Mouse (Mus musculus): ENCODE measurements around the gene Pdpn. TPM values are rescaled to one million over a fixed set of nuclear protein-coding genes. Genes with fewer than 3 reads are reported as not detected.

Gene Pdpn
- polyA plus RNA-seq, 1 experiment = 184 TPM

DNA sequence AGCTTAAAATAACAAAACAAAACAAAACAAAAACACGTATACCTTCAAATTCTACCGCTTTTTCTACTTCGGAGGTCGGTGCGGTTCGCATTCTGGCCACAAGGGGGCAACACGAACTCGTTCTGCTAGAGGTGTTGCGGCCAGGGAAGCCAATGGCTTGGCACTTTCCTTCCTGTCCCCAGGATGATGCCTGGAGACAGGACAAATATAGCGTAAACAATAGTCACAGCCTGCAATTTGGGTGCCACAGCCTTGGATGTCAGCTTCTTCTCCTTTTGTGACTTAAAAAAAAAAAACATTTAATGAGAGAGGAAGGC is 26.2 kb upstream of the Pdpn start:
- TF ChIP-seq CTCF (IDR thresholded peaks at IDR 0.05; ENCODE audit: borderline replicate concordance, insufficient read depth, low read length) (peak; percentile 87), POLR2A (IDR thresholded peaks at IDR 0.05; ENCODE audit: low read depth, low read length) (no peak)
- peaks cover 3% of the 10 kb centered on the region; the same call in 1 of the 2 replicates for H3K4me1 ChIP-seq (ENCODE audit: control insufficient read depth, insufficient read depth, low read length)
- H3K27ac ChIP-seq (ENCODE audit: insufficient read depth, low read length) = no peak overlapping the region
- peak overlapping the region; percentile 28; the same call in 1 of the 2 replicates for H3K4me3 ChIP-seq (ENCODE audit: insufficient read depth, low read length)

- Histone ChIP-seq H3K4me3 (ENCODE audit: insufficient read depth, low read length) (peak overlapping the region; percentile 28; the same call in 1 of the 2 replicates), H3K27ac (ENCODE audit: insufficient read depth, low read length) (no peak overlapping the region), H3K4me1 (ENCODE audit: control insufficient read depth, insufficient read depth, low read length) (peaks cover 2% of the 10 kb centered on the region; the same call in 1 of the 2 replicates)
- TF ChIP-seq POLR2A (IDR thresholded peaks at IDR 0.05; ENCODE audit: low read depth, low read length) = no peak
Measured at GRCm38 (mm10) chr4:143324925-143325624, 25.7 kb upstream of the Pdpn start.

GRCm38 (mm10) chr4:143324176-143324924 is 25.0 kb upstream of the Pdpn start:
- TF ChIP-seq POLR2A (IDR thresholded peaks at IDR 0.05; ENCODE audit: low read depth, low read length) (no peak), CTCF (IDR thresholded peaks at IDR 0.05; ENCODE audit: borderline replicate concordance, insufficient read depth, low read length) (no peak)
- H3K4me3 ChIP-seq (ENCODE audit: insufficient read depth, low read length) = no peak overlapping the region
- H3K4me1 ChIP-seq (ENCODE audit: control insufficient read depth, insufficient read depth, low read length) = no peaks in the 10 kb centered on the region; the same call in 1 of the 2 replicates
- H3K27ac ChIP-seq (ENCODE audit: insufficient read depth, low read length) = no peak overlapping the region

DNA sequence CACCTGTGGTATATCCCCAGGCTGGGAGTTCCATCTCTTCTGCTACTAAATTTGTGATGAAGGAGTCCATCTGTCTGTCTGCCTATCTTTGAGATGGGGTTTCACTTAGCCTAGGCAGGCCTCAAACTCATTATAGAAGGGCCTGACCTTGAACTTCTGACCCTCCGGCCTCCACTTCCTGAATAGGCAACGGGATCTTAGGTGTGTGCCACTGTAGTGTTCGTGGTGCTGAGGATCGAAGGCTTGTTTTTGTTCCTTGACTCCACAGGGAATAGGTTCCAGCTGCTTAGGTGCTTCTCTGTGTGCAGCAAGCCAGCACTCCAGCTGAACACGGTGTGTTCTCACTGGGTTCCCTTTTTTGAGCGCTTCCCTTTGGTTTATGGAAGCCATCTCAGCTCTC is 13.9 kb upstream of the Pdpn start:
- Histone ChIP-seq H3K4me3 (ENCODE audit: insufficient read depth, low read length) (no peak overlapping the region), H3K27ac (ENCODE audit: insufficient read depth, low read length) (no peak overlapping the region), H3K4me1 (ENCODE audit: control insufficient read depth, insufficient read depth, low read length) (no peaks in the 10 kb centered on the region)
- TF ChIP-seq POLR2A (IDR thresholded peaks at IDR 0.05; ENCODE audit: low read depth, low read length) = no peak
- TF ChIP-seq CTCF (IDR thresholded peaks at IDR 0.05; ENCODE audit: borderline replicate concordance, insufficient read depth, low read length) = no peak

- Histone ChIP-seq H3K27ac (ENCODE audit: insufficient read depth, low read length) (no peak overlapping the region), H3K4me1 (ENCODE audit: control insufficient read depth, insufficient read depth, low read length) (no peaks in the 10 kb centered on the region), H3K4me3 (ENCODE audit: insufficient read depth, low read length) (no peak overlapping the region)
- peak; percentile 39; the same call in 1 of the 2 replicates for TF ChIP-seq CTCF (IDR thresholded peaks at IDR 0.05; ENCODE audit: borderline replicate concordance, insufficient read depth, low read length)
- TF ChIP-seq POLR2A (IDR thresholded peaks at IDR 0.05; ENCODE audit: low read depth, low read length) = no peak
Measured at GRCm38 (mm10) chr4:143311341-143311740, 12.0 kb upstream of the Pdpn start.

- Histone ChIP-seq H3K27ac (ENCODE audit: insufficient read depth, low read length) (no peak overlapping the region), H3K4me1 (ENCODE audit: control insufficient read depth, insufficient read depth, low read length) (peaks cover 2% of the 10 kb centered on the region; the same call in 1 of the 2 replicates), H3K4me3 (ENCODE audit: insufficient read depth, low read length) (no peak overlapping the region)
- TF ChIP-seq POLR2A (IDR thresholded peaks at IDR 0.05; ENCODE audit: low read depth, low read length) = no peak
- TF ChIP-seq CTCF (IDR thresholded peaks at IDR 0.05; ENCODE audit: borderline replicate concordance, insufficient read depth, low read length) = no peak
Measured at GRCm38 (mm10) chr4:143305987-143306772, 6.8 kb upstream of the Pdpn start.

DNA sequence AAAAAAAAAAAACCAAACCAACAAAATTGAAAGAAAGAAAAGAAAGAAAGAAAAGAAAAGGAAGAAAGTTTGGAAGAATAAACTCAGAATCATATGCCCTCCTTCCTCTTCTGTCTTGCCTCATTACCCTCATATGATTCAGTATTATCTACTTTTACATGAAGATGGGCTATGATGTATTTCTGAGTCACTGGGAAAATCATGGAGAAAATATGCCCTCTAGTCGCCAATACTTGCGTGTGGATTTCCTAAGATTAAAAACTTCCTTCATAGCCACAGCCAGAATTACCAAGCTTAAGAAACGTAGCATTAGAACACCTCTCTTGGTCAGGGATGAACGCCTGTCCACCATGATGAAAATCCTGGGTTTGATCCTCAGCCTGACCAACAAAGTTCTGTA is 5.7 kb upstream of the Pdpn start:
- Histone ChIP-seq H3K4me3 (ENCODE audit: insufficient read depth, low read length) (no peak overlapping the region), H3K4me1 (ENCODE audit: control insufficient read depth, insufficient read depth, low read length) (peaks cover 2% of the 10 kb centered on the region; the same call in 1 of the 2 replicates), H3K27ac (ENCODE audit: insufficient read depth, low read length) (no peak overlapping the region; the same call in 1 of the 2 replicates)
- TF ChIP-seq CTCF (IDR thresholded peaks at IDR 0.05; ENCODE audit: borderline replicate concordance, insufficient read depth, low read length) (no peak), POLR2A (IDR thresholded peaks at IDR 0.05; ENCODE audit: low read depth, low read length) (no peak)

DNA sequence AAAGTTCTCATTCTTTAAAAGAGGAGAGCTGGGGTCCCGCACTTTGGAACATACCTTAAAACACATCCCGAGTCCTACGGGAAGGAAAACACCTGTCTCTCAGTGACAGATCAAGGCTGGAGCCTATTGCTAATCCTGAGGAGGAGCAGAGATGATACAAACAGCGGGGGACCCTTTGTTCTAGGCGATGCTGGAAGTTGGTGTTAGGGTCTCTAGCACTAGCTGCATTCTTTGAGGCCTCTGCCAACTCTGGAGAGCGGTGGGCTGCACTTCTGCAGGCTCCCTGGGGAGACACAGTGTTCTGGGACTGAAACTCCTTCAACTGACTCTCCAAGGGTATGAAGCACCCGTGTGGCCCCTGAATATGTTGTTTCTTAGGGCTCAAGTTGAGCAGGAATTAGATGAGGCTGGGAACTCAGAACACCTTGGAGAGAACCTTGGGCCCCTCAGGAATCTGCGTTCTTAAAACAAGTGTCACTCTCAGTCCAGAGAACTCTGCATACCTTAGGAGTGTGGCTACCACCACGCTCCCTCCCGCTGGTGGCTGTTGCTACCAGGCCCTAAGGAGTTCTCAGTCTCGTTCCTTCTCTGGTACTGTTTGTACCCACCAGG is 3.0 kb upstream of the Pdpn start:
- TF ChIP-seq CTCF (IDR thresholded peaks at IDR 0.05; ENCODE audit: borderline replicate concordance, insufficient read depth, low read length) (no peak), POLR2A (IDR thresholded peaks at IDR 0.05; ENCODE audit: low read depth, low read length) (no peak)
- Histone ChIP-seq H3K4me1 (ENCODE audit: control insufficient read depth, insufficient read depth, low read length) (peaks cover 2% of the 10 kb centered on the region; the same call in 1 of the 2 replicates), H3K27ac (ENCODE audit: insufficient read depth, low read length) (no peak overlapping the region), H3K4me3 (ENCODE audit: insufficient read depth, low read length) (no peak overlapping the region)

DNA sequence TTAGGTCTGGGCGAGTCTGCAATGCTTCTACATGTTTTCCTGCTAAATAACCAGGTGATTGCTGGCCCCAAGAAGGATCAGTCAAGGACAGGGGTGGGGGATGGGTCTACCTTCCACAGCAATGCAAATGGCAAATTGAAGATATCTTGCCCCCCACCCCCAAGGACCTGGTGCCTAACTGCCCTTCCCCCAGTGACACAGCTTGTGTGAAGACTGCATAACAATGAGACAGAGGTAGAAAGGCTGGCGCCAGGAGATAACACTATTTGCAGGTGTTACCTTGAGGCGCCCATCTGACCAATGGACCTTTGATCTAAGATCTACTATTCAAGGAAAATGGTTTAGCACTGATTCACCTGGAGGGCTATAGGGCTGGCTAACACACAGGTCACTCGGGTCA is 2.5 kb upstream of the Pdpn start:
- no peak overlapping the region for H3K4me3 ChIP-seq (ENCODE audit: insufficient read depth, low read length)
- TF ChIP-seq POLR2A (IDR thresholded peaks at IDR 0.05; ENCODE audit: low read depth, low read length) (no peak), CTCF (IDR thresholded peaks at IDR 0.05; ENCODE audit: borderline replicate concordance, insufficient read depth, low read length) (no peak)
- H3K27ac ChIP-seq (ENCODE audit: insufficient read depth, low read length) = no peak overlapping the region
- H3K4me1 ChIP-seq (ENCODE audit: control insufficient read depth, insufficient read depth, low read length) = peaks cover 2% of the 10 kb centered on the region; the same call in 1 of the 2 replicates
